Mouse (Mus musculus) lung, postnatal 0 days (tissue): ENCODE data around the gene Apeh. TPM values are rescaled to one million over a fixed set of nuclear protein-coding genes. Genes with fewer than 3 reads are reported as not detected.

Source experiments
- ATAC-seq: fragments of 200-750 bp; cut with Nextera tagmentation; 2 replicates; pipeline ENCODE4 v1.8.0; 2017; ENCODE audit warnings: moderate library complexity
- DNase-seq: peaks from one replicate; pipeline ENCODE4 v3.0.0-alpha.2; 2016; ENCODE audit warnings: low spot score
- H3K27ac ChIP-seq: fragments of 300-500 bp; sonication (generic); 2 replicates; pipeline ENCODE4 v1.5.1; 2014; ENCODE audit warnings: antibody characterized with exemption, mild to moderate bottlenecking, low read length, mixed read lengths
- H3K27me3 ChIP-seq: fragments of 300-500 bp; sonication (generic); replicated peaks from 2 replicates; pipeline ENCODE4 v1.6.1; 2014; ENCODE audit warnings: low read length, mixed read lengths; ENCODE audit not compliant: insufficient read depth
- H3K36me3 ChIP-seq: fragments of 300-500 bp; sonication (generic); 2 replicates; pipeline ENCODE4 v1.6.1; 2014; ENCODE audit warnings: low read length, mixed read lengths; ENCODE audit not compliant: insufficient read depth
- H3K4me1 ChIP-seq: fragments of 300-500 bp; sonication (generic); 2 replicates; pipeline ENCODE4 v1.6.1; 2014; ENCODE audit warnings: antibody characterized with exemption, low read depth, low read length, mixed read lengths; ENCODE audit not compliant: insufficient read depth
- H3K4me2 ChIP-seq: fragments of 300-500 bp; sonication (generic); replicated peaks from 2 replicates; pipeline ENCODE4 v1.6.1; 2014; ENCODE audit warnings: low read depth, mild to moderate bottlenecking, low read length, moderate library complexity, mixed read lengths
- H3K4me3 ChIP-seq: fragments of 300-500 bp; sonication (generic); 2 replicates; pipeline ENCODE4 v1.5.1; 2014; ENCODE audit warnings: low read depth, low read length
- H3K9ac ChIP-seq: fragments of 300-500 bp; sonication (generic); replicated peaks from 2 replicates; pipeline ENCODE4 v1.6.1; 2014; ENCODE audit warnings: low read depth, mild to moderate bottlenecking
- H3K9me3 ChIP-seq: fragments of 300-500 bp; sonication (generic); 2 replicates; pipeline ENCODE4 v1.6.1; 2016; ENCODE audit warnings: low read length, mixed read lengths
- CTCF ChIP-seq: IDR thresholded peaks from 2 replicates; pipeline ENCODE4 v1.5.1; 2016; ENCODE audit warnings: antibody characterized with exemption, mild to moderate bottlenecking
- EP300 ChIP-seq: IDR thresholded peaks from 2 replicates; pipeline ENCODE4 v1.6.1; 2016; ENCODE audit warnings: antibody characterized with exemption, mild to moderate bottlenecking, control low read depth
- WGBS: fragments of 180-500 bp; shearing (Covaris S2); extraction: QIAGEN DNeasy Blood & Tissue Kit; methylation state at CpG from one replicate; pipeline ENCODE4 v1.1.7; 2014; 5-methylcytosine and 5-hydroxymethylcytosine counted together
- polyA plus RNA-seq: library from polyadenylated mRNA; unstranded; fragments of >200 nt; fragmentation: Nextera tagmentation; extraction: Ambion mirVana; gene quantifications from 2 replicates; pipeline ENCODE4 v1.2.1, GENCODE M21; 2015

Apeh gene
- polyA plus RNA-seq, 1 experiment from 2014 or later, result 29.3 TPM

DNA sequence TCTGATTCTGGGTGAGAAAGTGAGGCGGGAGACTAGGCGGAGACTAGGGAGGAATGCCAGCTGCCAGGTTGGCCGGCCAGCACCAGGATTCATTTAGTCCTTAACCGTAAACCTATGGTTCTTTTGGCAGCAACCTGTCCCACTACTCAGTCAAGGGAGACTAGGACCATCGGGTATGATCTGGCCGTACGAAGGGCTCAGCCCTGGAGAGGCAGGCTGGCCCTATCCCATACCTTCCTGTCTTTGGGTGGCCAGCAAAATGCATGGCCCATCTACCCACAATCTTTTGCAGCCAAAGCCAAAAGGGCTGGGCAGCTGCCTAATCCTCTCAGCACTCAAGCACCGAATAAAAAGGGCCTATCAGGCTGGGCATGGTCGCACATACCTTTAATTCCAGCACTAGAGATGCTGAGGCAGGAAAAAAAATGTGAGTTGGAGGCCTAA lies 21.9 kb downstream of the Apeh start:
- Histone ChIP-seq H3K9ac (no peak overlapping the region), H3K4me1 (no peaks in the 10 kb centered on the region), H3K4me3 (no peak overlapping the region), H3K36me3 (peaks cover 5% of the 10 kb centered on the region; the same call in 1 of the 2 replicates), H3K9me3 (no peaks in the 10 kb centered on the region), H3K4me2 (no peak overlapping the region), H3K27ac (no peak overlapping the region), H3K27me3 (no peaks in the 10 kb centered on the region)
- ATAC-seq (no peak), DNase-seq (no peak)
- WGBS, result 60% methylated on average over 9 of the region's 9 CpGs
- TF ChIP-seq EP300, result no peak
- no peak for TF ChIP-seq CTCF

DNA sequence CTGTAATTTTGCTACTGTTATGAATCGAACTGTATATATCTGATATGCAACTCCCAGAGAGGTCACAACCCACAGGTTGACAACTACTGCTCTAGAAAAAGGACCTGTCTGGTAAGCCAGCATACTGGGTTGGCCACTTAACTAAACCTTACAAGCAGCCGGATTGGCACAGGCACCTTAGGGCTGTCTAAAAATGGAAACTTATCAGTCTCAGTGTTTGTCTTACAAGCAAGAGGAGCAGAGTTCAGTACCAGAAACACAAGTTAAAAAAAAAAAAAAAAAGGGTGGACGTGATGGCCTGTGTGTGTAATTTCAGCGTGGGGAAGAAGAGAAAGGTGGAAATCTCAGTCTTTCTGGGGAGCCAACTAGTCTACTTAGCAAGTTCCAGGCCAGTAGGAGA lies 22.6 kb downstream of the Apeh start:
- H3K4me3 ChIP-seq, result no peak overlapping the region
- no peak for TF ChIP-seq CTCF
- TF ChIP-seq EP300, result no peak
- H3K27me3 ChIP-seq, result no peaks in the 10 kb centered on the region
- H3K4me1 ChIP-seq, result no peaks in the 10 kb centered on the region
- ATAC-seq (no peak), DNase-seq (no peak)
- 71% methylated on average over 4 of the region's 4 CpGs for WGBS
- H3K9me3 ChIP-seq, result no peaks in the 10 kb centered on the region
- peaks cover 8% of the 10 kb centered on the region; the same call in 1 of the 2 replicates for H3K36me3 ChIP-seq
- H3K27ac ChIP-seq, result no peak overlapping the region
- H3K4me2 ChIP-seq, result no peak overlapping the region
- H3K9ac ChIP-seq, result no peak overlapping the region

DNA sequence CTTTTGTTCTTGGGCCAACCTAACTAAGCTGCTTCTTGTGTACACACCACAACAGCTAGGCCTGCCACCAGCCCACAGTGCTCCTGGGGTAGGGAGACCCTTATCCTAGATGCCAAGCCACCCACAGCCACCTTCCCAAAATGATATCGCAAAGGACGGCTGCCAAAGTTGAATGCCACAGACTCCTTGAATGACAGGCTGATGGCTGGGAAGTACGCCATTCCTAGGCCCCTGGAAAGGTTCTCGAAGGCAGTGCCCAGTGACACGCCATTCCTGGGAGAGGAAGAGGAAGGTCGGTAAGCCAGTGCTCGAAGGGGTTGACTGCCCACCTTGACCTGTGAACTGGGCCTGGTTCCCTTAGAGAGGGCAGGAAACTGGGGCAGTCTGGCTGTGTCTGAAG lies 24.9 kb downstream of the Apeh start:
- H3K9me3 ChIP-seq, result no peaks in the 10 kb centered on the region
- H3K4me1 ChIP-seq, result no peaks in the 10 kb centered on the region
- DNase-seq (no peak), ATAC-seq (no peak)
- TF ChIP-seq CTCF, result no peak
- TF ChIP-seq EP300, result no peak
- peaks cover 10% of the 10 kb centered on the region; the same call in 1 of the 2 replicates for H3K36me3 ChIP-seq
- H3K4me2 ChIP-seq, result no peak overlapping the region
- H3K9ac ChIP-seq, result no peak overlapping the region
- no peak overlapping the region for H3K4me3 ChIP-seq
- no peak overlapping the region for H3K27ac ChIP-seq
- H3K27me3 ChIP-seq, result no peaks in the 10 kb centered on the region
- WGBS, result 87% methylated on average over 7 of the region's 7 CpGs

DNA sequence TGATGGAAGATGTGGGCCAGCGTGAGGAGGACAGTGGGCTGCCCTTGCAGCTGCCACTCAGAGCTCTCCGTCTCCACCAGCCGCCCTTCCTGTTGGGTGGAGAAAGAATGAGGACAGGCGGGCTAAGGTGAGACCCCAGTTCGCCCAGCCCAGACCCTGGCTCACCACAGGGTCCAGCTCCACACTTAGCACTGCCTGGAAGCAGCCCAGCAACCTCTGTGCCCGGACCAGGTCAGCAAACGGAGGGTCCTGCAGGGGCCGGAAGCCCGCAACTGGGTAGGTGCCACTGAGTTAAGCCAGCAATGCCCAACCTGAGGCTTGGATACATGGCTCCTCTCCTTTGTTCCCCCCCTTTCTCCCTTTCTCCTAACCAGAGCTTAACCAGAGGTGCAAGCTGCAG lies 25.4 kb downstream of the Apeh start:
- TF ChIP-seq CTCF (no peak), EP300 (no peak)
- no peak overlapping the region for H3K4me2 ChIP-seq
- H3K9ac ChIP-seq, result no peak overlapping the region
- H3K4me1 ChIP-seq, result no peaks in the 10 kb centered on the region
- H3K27ac ChIP-seq, result no peak overlapping the region
- DNase-seq (no peak), ATAC-seq (no peak)
- 93% methylated on average over 8 of the region's 9 CpGs for WGBS
- no peak overlapping the region for H3K4me3 ChIP-seq
- H3K27me3 ChIP-seq, result no peaks in the 10 kb centered on the region
- H3K36me3 ChIP-seq, result peaks cover 10% of the 10 kb centered on the region; the same call in 1 of the 2 replicates
- H3K9me3 ChIP-seq, result no peaks in the 10 kb centered on the region

DNA sequence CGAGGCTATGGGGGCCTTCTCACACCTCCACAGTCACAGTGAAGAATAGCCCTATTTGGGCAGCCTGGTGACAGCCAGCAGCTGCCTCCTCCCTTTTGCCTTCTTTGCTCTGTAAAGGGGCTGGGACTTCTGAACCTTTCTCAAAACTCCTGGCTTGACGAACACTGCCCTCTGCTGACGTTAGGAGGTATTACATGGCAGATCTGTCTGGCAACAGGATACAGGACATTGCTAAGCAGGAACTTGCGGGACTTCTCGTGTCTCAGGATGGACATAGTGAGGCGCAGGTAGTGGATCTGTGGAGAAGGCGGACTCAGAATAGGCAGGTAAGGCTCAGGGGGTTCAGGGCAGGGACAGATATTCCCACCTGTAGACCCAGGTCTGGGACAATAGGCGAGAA lies 26.5 kb downstream of the Apeh start:
- TF ChIP-seq EP300, result no peak
- TF ChIP-seq CTCF, result peak; percentile 99
- Histone ChIP-seq H3K36me3 (peaks cover 10% of the 10 kb centered on the region; the same call in 1 of the 2 replicates), H3K27me3 (no peaks in the 10 kb centered on the region), H3K9me3 (no peaks in the 10 kb centered on the region), H3K4me1 (no peaks in the 10 kb centered on the region), H3K4me3 (no peak overlapping the region), H3K27ac (no peak overlapping the region), H3K4me2 (no peak overlapping the region), H3K9ac (no peak overlapping the region)
- 19% methylated on average over 8 of the region's 8 CpGs for WGBS
- peak; percentile 44 for ATAC-seq
- DNase-seq, result peak; percentile 88

- Histone ChIP-seq H3K27ac (no peak overlapping the region), H3K36me3 (peaks cover 11% of the 10 kb centered on the region; the same call in 1 of the 2 replicates), H3K4me3 (no peak overlapping the region), H3K4me1 (no peaks in the 10 kb centered on the region), H3K4me2 (no peak overlapping the region), H3K9me3 (no peaks in the 10 kb centered on the region), H3K27me3 (no peaks in the 10 kb centered on the region), H3K9ac (no peak overlapping the region)
- ATAC-seq (no peak), DNase-seq (no peak)
- 79% methylated on average over 7 of the region's 7 CpGs for WGBS
- TF ChIP-seq CTCF (0 out of 2 replicates have a peak, but pooled peaks have one; percentile 20), EP300 (no peak)
Observed at GRCm38 (mm10) chr9:108067199-108067598, 27.2 kb downstream of the Apeh start.
